18 mouse cellular contexts compared by ENCODE assay signal in genomic region chr15:78330706-78331105, GRCm38 (mm10). TPM values are rescaled to one million over a fixed set of nuclear protein-coding genes. Genes with fewer than 3 reads are reported as not detected.
DNase-seq lines count a peak whose midpoint lies in the region; ATAC-seq and TF ChIP-seq lines count a peak whose summit lies in the region.
"Had no signal": no experiment of that assay in that cellular context is flagged by ENCODE, and none has a peak within 500 bp of the region (broad histone marks: within the 10 kb centered on the region; RNA-seq: fewer than 3 reads in every experiment).

No protein-coding gene starts in this region.

- no peaks in the 10 kb centered on the region for H3K4me1 ChIP-seq in midbrain, embryonic 15.5 days
- H3K4me1 ChIP-seq in intestine, embryonic 15.5 days (replicated peaks): no peaks in the 10 kb centered on the region
- H3K4me1 ChIP-seq: embryonic facial prominence, embryonic 12.5 days; forebrain, embryonic 15.5 days had no signal

- H3K36me3 ChIP-seq in midbrain, embryonic 15.5 days (replicated peaks): no peaks in the 10 kb centered on the region
- no peaks in the 10 kb centered on the region for H3K36me3 ChIP-seq in intestine, embryonic 15.5 days
- H3K36me3 ChIP-seq: embryonic facial prominence, embryonic 12.5 days; forebrain, embryonic 15.5 days; heart, embryonic 12.5 days; hindbrain, embryonic 10.5 days had no signal

- in situ Hi-C loops in Patski (cut with MboI; ENCODE audit: low pct_unique_long_range_greater_than_20kb): no loop called here

- CTCF ChIA-PET in Patski (lab: Charles Lee): no interaction called here

- TF ChIP-seq CTCF in Patski (IDR thresholded peaks at IDR 0.05): no peak

- no peak for ATAC-seq in Patski
- no peak for ATAC-seq in megakaryocyte-erythroid progenitor cell, adult 5-6 weeks (replicated peaks; ENCODE audit: low FRiP score, low TSS enrichment, poor library complexity, severe bottlenecking)
- ATAC-seq in midbrain, embryonic 15.5 days (replicated peaks): no peak
- no peak for ATAC-seq in intestine, embryonic 15.5 days
- ATAC-seq: forebrain, embryonic 15.5 days; intestine, embryonic 16.5 days had no signal

- 86% methylated on average over 4 of the region's 4 CpGs for WGBS in midbrain, embryonic 15.5 days
- WGBS in intestine, embryonic 15.5 days: 87% methylated on average over 4 of the region's 4 CpGs

- H3K4me2 ChIP-seq in midbrain, embryonic 15.5 days: no peak overlapping the region
- H3K4me2 ChIP-seq in intestine, embryonic 15.5 days (replicated peaks): no peak overlapping the region
- H3K4me2 ChIP-seq: embryonic facial prominence, embryonic 12.5 days; forebrain, embryonic 15.5 days; heart, embryonic 12.5 days; hindbrain, embryonic 14.5 days had no signal

- no peaks in the 10 kb centered on the region for H3K9me3 ChIP-seq in midbrain, embryonic 15.5 days
- H3K9me3 ChIP-seq in intestine, embryonic 15.5 days: no peaks in the 10 kb centered on the region
- H3K9me3 ChIP-seq: embryonic facial prominence, embryonic 12.5 days; forebrain, embryonic 15.5 days; heart, embryonic 12.5 days; hindbrain, embryonic 10.5 days had no signal

- POLR2A ChIA-PET in Patski (lab: Charles Lee): no interaction called here

- no peak overlapping the region for H3K9ac ChIP-seq in midbrain, embryonic 15.5 days
- no peak overlapping the region for H3K9ac ChIP-seq in intestine, embryonic 15.5 days
- H3K9ac ChIP-seq: embryonic facial prominence, embryonic 12.5 days; forebrain, embryonic 15.5 days; heart, embryonic 12.5 days; hindbrain, embryonic 14.5 days had no signal

- DNase-seq in 3134 (ENCODE audit: extremely low read depth, insufficient read length, low spot score): peak; percentile 25
- peak; percentile 65 for DNase-seq in 3T3-L1 (ENCODE audit: low read depth, low spot score)
- DNase-seq in Patski (ENCODE audit: low read depth, low spot score): peak; percentile 63
- peak; percentile 44 for DNase-seq in adrenal gland, postnatal 14 days
- no peak for DNase-seq in urinary bladder, postnatal 14 days (ENCODE audit: low spot score)
- DNase-seq: cerebellum, adult 11-12 months; cerebellum, adult 9-10 months; cerebellum, postnatal 25 days; gastrocnemius, postnatal 14 days had no signal

- H3K27ac ChIP-seq in midbrain, embryonic 15.5 days: no peak overlapping the region
- no peak overlapping the region for H3K27ac ChIP-seq in intestine, embryonic 15.5 days
- H3K27ac ChIP-seq: embryonic facial prominence, embryonic 12.5 days; forebrain, embryonic 15.5 days; hindbrain, embryonic 10.5 days; hindbrain, embryonic 14.5 days had no signal

- H3K4me3 ChIP-seq in midbrain, embryonic 15.5 days: no peak overlapping the region
- H3K4me3 ChIP-seq in intestine, embryonic 15.5 days (replicated peaks): no peak overlapping the region
- H3K4me3 ChIP-seq: embryonic facial prominence, embryonic 12.5 days; forebrain, embryonic 15.5 days; heart, embryonic 12.5 days; hindbrain, embryonic 10.5 days had no signal

- peaks cover 5% of the 10 kb centered on the region for H3K27me3 ChIP-seq in Patski
- H3K27me3 ChIP-seq in midbrain, embryonic 15.5 days (replicated peaks): no peaks in the 10 kb centered on the region
- H3K27me3 ChIP-seq in intestine, embryonic 15.5 days (replicated peaks): 0 out of 2 replicates have a peak, but pooled peaks cover under 1% of the 10 kb centered on the region
- H3K27me3 ChIP-seq: embryonic facial prominence, embryonic 12.5 days; forebrain, embryonic 15.5 days had no signal

RNA-seq across cellular contexts. Expression of gene Csf2rb, which starts 5.2 kb away (rescaled TPM):
- polyA plus RNA-seq in Patski (2021): 0.36 TPM
- total RNA-seq in adrenal gland, postnatal 14 days (2021): 5.9 and 27.2 TPM in 2 replicates
- 0.11 and 2.9 TPM in 2 replicates for total RNA-seq in megakaryocyte-erythroid progenitor cell, adult 5-6 weeks (2014; fragmentation: Nextera tagmentation)
- total RNA-seq in megakaryocyte-erythroid progenitor cell, adult 5-6 weeks (2017): 0.33 and 1.7 TPM in 2 replicates
- 0.50 and 0.74 TPM in 2 replicates for polyA plus RNA-seq in midbrain, embryonic 15.5 days (2015; fragmentation: Nextera tagmentation; extraction: Ambion mirVana)
- polyA plus RNA-seq in intestine, embryonic 15.5 days (2015; fragmentation: Nextera tagmentation; extraction: Ambion mirVana): 1.4 and 2.0 TPM in 2 replicates

RNA-seq across cellular contexts. Expression of gene Csf2rb2, which starts 25.2 kb away (rescaled TPM):
- polyA plus RNA-seq in Patski (2021): 0.09 TPM
- total RNA-seq in adrenal gland, postnatal 14 days (2021): 0.59 and 14.0 TPM in 2 replicates
- total RNA-seq in megakaryocyte-erythroid progenitor cell, adult 5-6 weeks (2014; fragmentation: Nextera tagmentation): 2.4 TPM in 1 of 2 replicates, not detected in the other
- 0.30 TPM in 1 of 2 replicates, not detected in the other for total RNA-seq in megakaryocyte-erythroid progenitor cell, adult 5-6 weeks (2017)
- 0.12 and 0.29 TPM in 2 replicates for polyA plus RNA-seq in midbrain, embryonic 15.5 days (2015; fragmentation: Nextera tagmentation; extraction: Ambion mirVana)
- polyA plus RNA-seq in intestine, embryonic 15.5 days (2015; fragmentation: Nextera tagmentation; extraction: Ambion mirVana): 0.38 and 0.48 TPM in 2 replicates
